Mouse (Mus musculus) bone marrow, adult 2 months (tissue): ENCODE results near the gene Gm20897. TPM values are rescaled to one million over a fixed set of nuclear protein-coding genes. Genes with fewer than 3 reads are reported as not detected.
"Not testable (repeated sequence)": the region's sequence is repeated elsewhere in the genome, so short reads cannot be mapped to it uniquely, and the experiment has no call there.

Experiments
- H3K27ac ChIP-seq: fragments of 200-500 bp; 2 replicates; pipeline ENCODE4 v1.5.1; 2012; ENCODE audit warnings: low read depth, mild to moderate bottlenecking, control low read depth, inconsistent platforms, low read length; ENCODE audit not compliant: control insufficient read depth, poor library complexity, insufficient read depth
- H3K4me1 ChIP-seq: fragments of 200-500 bp; 2 replicates; pipeline ENCODE4 v1.6.1; 2011; ENCODE audit warnings: low read length; ENCODE audit not compliant: control insufficient read depth, insufficient read depth
- H3K4me3 ChIP-seq: fragments of 200-500 bp; replicated peaks from 2 replicates; pipeline ENCODE3; 2011; ENCODE audit warnings: mild to moderate bottlenecking, low read depth, low read length, control low read depth; ENCODE audit not compliant: control insufficient read depth
- WGBS: fragments of 180-500 bp; shearing (Covaris S2); methylation state at CpG from one replicate; pipeline ENCODE4 v1.1.7; 2018; 5-methylcytosine and 5-hydroxymethylcytosine counted together
- polyA plus RNA-seq: library from polyadenylated mRNA; stranded (reverse); fragments of >200 nt; gene quantifications from 2 replicates; pipeline ENCODE4 v1.2.4, GENCODE M21; 2011; ENCODE audit warnings: low replicate concordance; ENCODE audit not compliant: missing spikeins, insufficient read depth, insufficient read length

The Gm20897 gene
- not detected in 2 replicates for polyA plus RNA-seq

DNA sequence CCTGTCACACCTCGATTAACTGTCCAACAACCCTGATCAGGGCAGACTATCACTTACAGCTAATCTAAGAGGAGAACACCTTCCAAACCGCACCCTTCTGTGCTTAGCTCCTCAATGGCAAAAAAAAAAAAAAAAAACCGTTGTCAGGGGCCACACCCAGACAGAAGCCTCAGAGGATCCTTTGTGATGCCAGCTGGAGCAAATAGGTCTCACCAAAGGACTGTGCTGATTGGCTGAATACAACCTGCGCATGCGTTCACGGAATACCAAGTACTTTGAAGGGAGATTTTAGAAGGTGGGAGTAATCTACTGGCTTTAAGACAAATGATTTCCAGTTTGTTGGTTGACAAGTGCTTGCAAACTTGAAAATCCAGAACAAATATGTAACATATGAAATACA, at the start of gene Gm20897:
TSS of gene Gm20897 (minus strand) at position 101 of the 400 bp plus-strand sequence.
- H3K27ac ChIP-seq, H3K4me3 ChIP-seq, H3K4me1 ChIP-seq: not testable (repeated sequence)
- WGBS = 65% methylated on average over 5 of the region's 6 CpGs

Other genes with a start within 250 kb of the Gm20897 start
- not detected in 2 replicates for gene Gm21732, start 73.5 kb upstream of the Gm20897 start, polyA plus RNA-seq